Mouse (Mus musculus) neural tube, embryonic 13.5 days (tissue): Measurements from ENCODE around the gene Gm5767. TPM values are rescaled to one million over a fixed set of nuclear protein-coding genes. Genes with fewer than 3 reads are reported as not detected.

Experiments
- ATAC-seq: fragments of 200-750 bp; cut with Nextera tagmentation; 2 replicates; pipeline ENCODE4 v1.8.0; 2017; ENCODE audit warnings: low read depth, mild to moderate bottlenecking, moderate TSS enrichment, moderate library complexity
- H3K27ac ChIP-seq: fragments of 300-500 bp; sonication (generic); replicated peaks from 2 replicates; pipeline ENCODE4 v1.5.1; 2015; ENCODE audit warnings: moderate library complexity, mild to moderate bottlenecking, inconsistent platforms
- H3K27me3 ChIP-seq: fragments of 300-500 bp; sonication (generic); 2 replicates; pipeline ENCODE4 v1.6.1; 2015; ENCODE audit warnings: mild to moderate bottlenecking, inconsistent platforms
- H3K36me3 ChIP-seq: fragments of 300-500 bp; sonication (generic); 2 replicates; pipeline ENCODE4 v1.6.1; 2015; ENCODE audit warnings: mild to moderate bottlenecking, inconsistent platforms
- H3K4me1 ChIP-seq: fragments of 300-500 bp; sonication (generic); replicated peaks from 2 replicates; pipeline ENCODE4 v1.6.1; 2015; ENCODE audit warnings: inconsistent platforms
- H3K4me2 ChIP-seq: fragments of 300-500 bp; sonication (generic); 2 replicates; pipeline ENCODE4 v1.6.1; 2015; ENCODE audit warnings: inconsistent platforms, mild to moderate bottlenecking, moderate library complexity
- H3K4me3 ChIP-seq: fragments of 300-500 bp; sonication (generic); 2 replicates; pipeline ENCODE4 v1.5.1; 2015; ENCODE audit warnings: mild to moderate bottlenecking, inconsistent platforms
- H3K9ac ChIP-seq: fragments of 300-500 bp; sonication (generic); 2 replicates; pipeline ENCODE4 v1.6.1; 2015; ENCODE audit warnings: moderate library complexity, mild to moderate bottlenecking, inconsistent platforms
- H3K9me3 ChIP-seq: fragments of 300-500 bp; sonication (generic); 2 replicates; pipeline ENCODE4 v1.6.1; 2016; ENCODE audit warnings: inconsistent platforms
- WGBS: fragments of 180-500 bp; shearing (Covaris S2); methylation state at CpG from one replicate; pipeline ENCODE4 v1.1.7; 2015; 5-methylcytosine and 5-hydroxymethylcytosine counted together
- polyA plus RNA-seq: library from polyadenylated mRNA; unstranded; fragments of >200 nt; fragmentation: Nextera tagmentation; extraction: Ambion mirVana; gene quantifications from 2 replicates; pipeline ENCODE4 v1.2.1, GENCODE M21; 2015

The Gm5767 gene
- polyA plus RNA-seq, 1 experiment from 2014 or later = not detected

DNA sequence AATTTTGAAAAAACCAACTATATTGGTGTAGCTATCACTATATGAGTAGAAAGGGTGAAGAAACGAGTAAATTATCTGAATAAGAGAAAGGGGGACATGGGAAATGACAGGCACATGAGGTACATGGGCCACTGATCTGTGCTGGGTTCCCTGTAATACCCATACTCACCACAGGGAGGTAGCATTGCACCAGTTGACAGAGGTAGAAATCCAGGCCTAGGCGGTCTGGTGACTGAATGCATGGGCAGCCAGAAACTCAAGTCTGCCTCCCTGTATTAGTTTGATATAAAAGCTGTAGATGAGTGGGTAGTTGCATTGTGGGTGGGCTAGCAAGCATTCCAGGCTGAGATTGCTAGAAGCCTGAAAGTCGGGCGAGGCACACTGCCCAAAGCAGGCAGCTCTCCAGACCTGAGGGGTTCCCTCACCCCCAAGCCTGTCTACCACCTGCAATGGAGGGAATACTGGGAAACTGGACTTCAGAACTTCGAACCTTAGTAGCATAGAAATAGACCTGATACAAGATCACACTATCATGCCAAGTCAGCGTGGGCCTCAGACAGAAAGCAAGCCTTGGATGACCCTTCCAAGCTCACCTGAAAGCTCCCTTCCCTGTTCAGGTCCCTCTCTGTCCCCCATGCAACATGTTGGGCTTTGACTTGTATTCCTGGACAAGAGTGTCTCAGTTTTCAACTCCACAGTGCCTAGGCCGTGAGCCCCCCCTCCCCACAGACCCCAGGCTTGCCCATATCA, 5.7 kb downstream of the Gm5767 start:
- 70% methylated on average over 7 of the region's 7 CpGs for WGBS
- Histone ChIP-seq H3K9me3 (no peaks in the 10 kb centered on the region), H3K36me3 (peaks cover 64% of the 10 kb centered on the region), H3K9ac (no peak overlapping the region), H3K4me2 (no peak overlapping the region), H3K27me3 (no peaks in the 10 kb centered on the region), H3K4me1 (no peaks in the 10 kb centered on the region), H3K4me3 (no peak overlapping the region), H3K27ac (no peak overlapping the region)
- ATAC-seq = peak; percentile 57; the same call in 1 of the 2 replicates

DNA sequence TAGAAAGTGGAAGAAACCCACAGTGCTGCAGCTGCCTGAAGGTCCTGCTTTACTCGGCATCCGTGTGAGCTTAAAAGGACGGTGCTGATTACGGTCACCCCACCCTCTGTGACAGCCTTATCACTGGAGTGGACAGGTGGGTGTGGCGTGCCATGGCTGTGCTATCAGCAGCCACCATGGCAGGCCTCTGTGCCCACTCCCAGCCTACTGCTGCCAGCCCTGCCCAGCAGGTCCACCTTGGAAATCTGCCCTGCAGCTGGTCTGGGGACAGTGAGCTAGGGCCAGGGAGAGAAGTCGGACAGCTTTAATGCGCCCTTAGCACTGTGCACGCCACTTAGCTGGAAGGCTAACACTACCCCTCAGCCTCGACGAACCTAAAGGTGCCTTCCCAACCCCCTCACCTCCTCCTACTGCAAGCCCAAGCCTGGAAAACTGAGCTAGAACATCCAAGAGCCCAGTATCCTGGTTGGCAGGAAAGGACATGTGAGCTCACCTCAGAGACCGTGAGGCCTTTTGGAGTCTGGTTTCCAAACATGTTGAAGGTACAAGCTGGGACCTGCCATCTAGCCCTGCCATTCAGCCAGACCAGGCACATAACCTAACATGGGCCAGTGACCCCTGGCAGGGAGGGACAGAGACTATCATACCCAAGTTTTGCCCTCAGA, 6.4 kb downstream of the Gm5767 start:
- Histone ChIP-seq H3K9me3 (no peaks in the 10 kb centered on the region), H3K27ac (no peak overlapping the region), H3K4me1 (no peaks in the 10 kb centered on the region), H3K27me3 (no peaks in the 10 kb centered on the region), H3K36me3 (peaks cover 71% of the 10 kb centered on the region), H3K4me2 (no peak overlapping the region), H3K9ac (no peak overlapping the region), H3K4me3 (no peak overlapping the region)
- ATAC-seq = peak; percentile 8; the same call in 1 of the 2 replicates
- 86% methylated on average over 11 of the region's 11 CpGs for WGBS

DNA sequence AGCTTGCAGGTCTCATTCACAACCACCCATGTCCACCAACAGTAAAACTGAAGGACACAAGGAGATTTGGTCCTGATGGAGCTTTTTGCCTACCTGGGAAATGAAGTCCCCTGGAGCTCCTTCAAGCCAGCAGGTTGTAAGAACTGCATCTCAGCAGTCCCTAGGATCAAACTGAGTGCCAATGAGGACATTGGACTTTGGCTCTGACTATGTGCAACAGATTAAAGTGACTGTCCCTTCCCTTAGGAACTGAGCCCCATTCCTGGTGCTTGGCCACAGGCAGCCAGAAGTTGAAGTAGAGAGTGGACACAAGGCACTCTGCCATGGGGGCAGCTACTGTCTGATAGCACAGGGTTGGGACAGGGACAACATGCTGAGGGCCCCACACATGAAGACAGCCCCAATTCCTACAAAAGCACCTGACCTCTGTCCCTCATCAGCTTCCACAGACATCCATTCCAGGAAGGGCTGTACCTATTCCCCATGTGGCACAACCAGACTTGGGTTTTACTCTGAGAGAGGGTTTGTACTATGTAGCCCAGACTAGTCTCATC, 7.1 kb downstream of the Gm5767 start:
- Histone ChIP-seq H3K4me3 (no peak overlapping the region), H3K9me3 (no peaks in the 10 kb centered on the region), H3K36me3 (peaks cover 72% of the 10 kb centered on the region), H3K4me2 (no peak overlapping the region), H3K4me1 (no peaks in the 10 kb centered on the region), H3K9ac (no peak overlapping the region), H3K27me3 (no peaks in the 10 kb centered on the region), H3K27ac (no peak overlapping the region)
- ATAC-seq = no peak

DNA sequence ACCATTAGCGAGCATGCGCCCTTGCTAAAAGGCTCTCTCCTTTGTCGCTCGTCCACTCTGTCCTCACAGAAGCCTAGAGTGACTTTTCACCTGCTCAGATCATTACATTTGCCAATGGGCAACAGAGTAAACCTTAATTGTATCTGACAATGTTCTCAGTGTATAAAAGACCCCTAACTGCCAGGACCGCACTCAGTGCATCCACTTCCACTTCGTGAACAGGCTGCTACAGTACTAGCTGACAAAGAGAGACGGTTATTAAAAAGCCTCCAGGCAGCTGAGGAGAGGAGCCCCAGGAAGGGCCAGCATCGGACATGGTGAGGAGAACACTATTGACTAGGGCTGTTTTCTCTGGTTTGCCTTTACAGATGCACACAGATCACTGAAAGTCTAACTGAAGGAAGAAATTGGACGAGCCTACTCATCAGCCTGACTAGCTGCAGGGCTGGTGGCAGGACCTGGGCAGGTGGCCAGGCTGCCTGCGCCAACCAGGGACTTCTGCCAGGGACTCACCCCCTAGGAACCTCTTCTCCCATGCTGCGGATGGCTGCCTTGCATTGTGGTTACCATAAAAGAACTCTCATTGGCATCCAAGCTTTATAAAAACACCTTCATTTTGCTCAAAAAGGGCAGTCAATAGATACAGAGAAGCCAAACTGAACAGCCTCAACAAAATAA, 9.5 kb downstream of the Gm5767 start:
- H3K4me2 ChIP-seq = no peak overlapping the region
- no peaks in the 10 kb centered on the region for H3K4me1 ChIP-seq
- H3K9ac ChIP-seq = no peak overlapping the region
- no peaks in the 10 kb centered on the region for H3K9me3 ChIP-seq
- H3K4me3 ChIP-seq = no peak overlapping the region
- peak overlapping the region; percentile 52 for H3K27ac ChIP-seq
- peaks cover 82% of the 10 kb centered on the region for H3K36me3 ChIP-seq
- WGBS = 80% methylated on average over 11 of the region's 11 CpGs
- no peaks in the 10 kb centered on the region for H3K27me3 ChIP-seq
- 0 out of 2 replicates have a peak, but pooled peaks have one; percentile 51 for ATAC-seq

DNA sequence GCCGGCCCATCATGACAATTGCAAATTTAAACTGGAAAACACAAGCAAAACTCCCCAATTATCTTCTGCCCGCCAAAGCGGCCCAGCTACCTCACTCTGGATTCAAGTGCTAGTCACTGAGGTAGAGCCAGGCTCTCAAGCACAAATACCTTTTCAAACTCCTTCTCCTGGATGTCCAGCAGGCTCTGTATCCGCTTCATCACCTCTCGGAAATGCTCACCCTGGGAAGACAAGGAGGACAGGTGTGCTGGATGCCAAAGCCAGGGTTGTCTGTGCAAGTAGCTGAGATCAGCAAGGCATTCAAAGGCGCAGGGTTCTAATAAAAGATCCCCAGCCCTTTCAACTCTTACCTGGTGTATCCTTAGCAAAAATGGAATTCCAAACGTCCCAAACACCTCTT, 10.6 kb downstream of the Gm5767 start:
- Histone ChIP-seq H3K27me3 (no peaks in the 10 kb centered on the region), H3K4me3 (no peak overlapping the region), H3K36me3 (peaks cover 88% of the 10 kb centered on the region), H3K4me1 (no peaks in the 10 kb centered on the region), H3K9me3 (no peaks in the 10 kb centered on the region), H3K4me2 (no peak overlapping the region), H3K9ac (no peak overlapping the region), H3K27ac (0 out of 2 replicates have a peak overlapping the region, but pooled peaks have one; percentile 38)
- WGBS = 93% methylated on average over 7 of the region's 7 CpGs
- ATAC-seq = no peak

DNA sequence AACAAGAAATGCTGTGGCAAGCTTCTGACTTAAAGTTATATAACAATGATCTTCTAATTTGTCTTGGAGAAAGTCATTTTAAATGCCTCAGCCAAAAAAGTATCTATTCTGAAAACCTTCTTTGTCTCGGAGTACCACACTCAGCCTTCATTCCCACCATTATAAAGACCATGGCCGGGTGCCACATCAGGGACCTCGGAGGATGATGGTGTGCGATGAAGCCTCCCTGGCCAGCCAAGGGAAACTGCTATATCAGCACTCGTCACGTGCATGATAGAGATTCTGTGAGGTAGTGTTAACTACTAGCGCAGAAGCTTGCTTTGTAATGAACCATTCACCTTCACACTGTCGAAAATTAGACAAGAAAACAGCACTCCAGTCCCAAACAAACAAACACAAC, 19.0 kb downstream of the Gm5767 start:
- no peak overlapping the region for H3K9ac ChIP-seq
- ATAC-seq = no peak
- H3K4me1 ChIP-seq = no peaks in the 10 kb centered on the region
- H3K36me3 ChIP-seq = peaks cover 97% of the 10 kb centered on the region
- 86% methylated on average over 8 of the region's 8 CpGs for WGBS
- H3K4me2 ChIP-seq = no peak overlapping the region
- no peak overlapping the region for H3K4me3 ChIP-seq
- H3K9me3 ChIP-seq = no peaks in the 10 kb centered on the region
- no peaks in the 10 kb centered on the region for H3K27me3 ChIP-seq
- H3K27ac ChIP-seq = no peak overlapping the region

DNA sequence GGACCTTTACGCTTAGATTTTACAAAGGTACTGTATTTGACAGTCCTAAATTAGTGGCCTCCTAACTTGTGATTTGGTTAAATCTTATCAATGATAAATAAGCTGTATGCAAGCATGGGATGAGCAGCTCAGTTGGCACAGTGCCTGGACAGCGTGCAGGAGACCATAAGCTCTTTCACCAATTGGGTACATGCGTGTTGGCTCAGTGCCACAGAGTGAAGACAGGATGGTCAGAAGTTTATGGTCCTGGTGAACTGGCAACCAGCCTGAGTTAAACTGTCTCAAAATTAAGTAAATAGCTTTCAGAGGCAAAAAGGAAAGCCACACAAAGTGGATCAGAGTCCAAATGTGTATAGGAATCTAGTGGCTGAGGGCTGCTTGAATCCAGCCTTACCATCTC, 20.0 kb downstream of the Gm5767 start:
- Histone ChIP-seq H3K36me3 (peaks cover 97% of the 10 kb centered on the region), H3K4me2 (no peak overlapping the region), H3K9ac (no peak overlapping the region), H3K4me3 (no peak overlapping the region), H3K9me3 (no peaks in the 10 kb centered on the region), H3K27ac (no peak overlapping the region), H3K27me3 (no peaks in the 10 kb centered on the region), H3K4me1 (no peaks in the 10 kb centered on the region)
- WGBS = 88% methylated on average over 3 of the region's 3 CpGs
- ATAC-seq = no peak

DNA sequence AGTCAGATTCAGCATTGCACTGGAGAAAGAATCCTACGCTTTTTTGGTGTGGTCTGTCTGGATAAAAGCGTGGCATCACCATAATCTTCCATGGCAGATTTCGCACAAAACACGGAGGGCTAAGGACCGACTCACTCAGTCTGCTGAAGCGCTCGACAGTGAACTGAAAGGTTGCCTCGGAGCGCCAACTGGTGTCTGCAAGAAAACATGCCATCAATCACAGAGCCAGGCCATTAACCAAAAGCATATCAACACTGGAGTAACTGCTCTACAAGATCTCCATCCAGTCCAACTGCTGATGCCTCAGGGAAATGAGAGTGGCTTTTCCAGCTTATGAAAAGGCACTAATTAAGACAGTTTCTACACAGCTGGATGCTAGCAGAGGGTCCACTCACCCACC, 31.4 kb downstream of the Gm5767 start:
- 32% methylated on average over 9 of the region's 9 CpGs for WGBS
- Histone ChIP-seq H3K27me3 (no peaks in the 10 kb centered on the region), H3K4me1 (peaks cover 31% of the 10 kb centered on the region), H3K9ac (no peak overlapping the region), H3K4me3 (no peak overlapping the region), H3K27ac (0 out of 2 replicates have a peak overlapping the region, but pooled peaks have one; percentile 14), H3K9me3 (no peaks in the 10 kb centered on the region), H3K4me2 (no peak overlapping the region), H3K36me3 (peaks cover 84% of the 10 kb centered on the region)
- ATAC-seq = peak; percentile 29; the same call in 1 of the 2 replicates

DNA sequence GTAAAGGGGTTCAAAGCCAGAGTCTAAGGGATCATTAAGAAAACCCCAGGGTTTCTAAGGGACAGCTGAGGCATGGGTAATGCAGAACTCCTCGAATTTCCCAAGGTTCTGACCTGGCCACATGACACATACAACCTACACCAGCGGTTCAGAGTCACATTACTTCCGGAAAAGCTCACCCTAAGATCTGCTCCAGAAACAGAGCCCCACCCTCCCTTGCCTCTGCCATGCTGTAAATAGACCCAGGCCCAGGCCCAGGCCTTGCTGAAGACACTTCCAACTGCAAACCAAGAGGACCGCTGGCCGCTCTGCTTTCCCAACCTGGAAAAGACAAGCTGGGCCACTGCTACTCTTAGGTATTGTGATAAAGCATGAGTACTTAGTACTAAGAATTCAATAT, 34.3 kb downstream of the Gm5767 start:
- Histone ChIP-seq H3K4me1 (peaks cover 49% of the 10 kb centered on the region), H3K4me2 (no peak overlapping the region), H3K4me3 (no peak overlapping the region), H3K9ac (no peak overlapping the region), H3K27me3 (no peaks in the 10 kb centered on the region), H3K9me3 (no peaks in the 10 kb centered on the region), H3K27ac (no peak overlapping the region), H3K36me3 (peaks cover 56% of the 10 kb centered on the region)
- no peak for ATAC-seq
- WGBS = 86% methylated on average over 5 of the region's 5 CpGs

DNA sequence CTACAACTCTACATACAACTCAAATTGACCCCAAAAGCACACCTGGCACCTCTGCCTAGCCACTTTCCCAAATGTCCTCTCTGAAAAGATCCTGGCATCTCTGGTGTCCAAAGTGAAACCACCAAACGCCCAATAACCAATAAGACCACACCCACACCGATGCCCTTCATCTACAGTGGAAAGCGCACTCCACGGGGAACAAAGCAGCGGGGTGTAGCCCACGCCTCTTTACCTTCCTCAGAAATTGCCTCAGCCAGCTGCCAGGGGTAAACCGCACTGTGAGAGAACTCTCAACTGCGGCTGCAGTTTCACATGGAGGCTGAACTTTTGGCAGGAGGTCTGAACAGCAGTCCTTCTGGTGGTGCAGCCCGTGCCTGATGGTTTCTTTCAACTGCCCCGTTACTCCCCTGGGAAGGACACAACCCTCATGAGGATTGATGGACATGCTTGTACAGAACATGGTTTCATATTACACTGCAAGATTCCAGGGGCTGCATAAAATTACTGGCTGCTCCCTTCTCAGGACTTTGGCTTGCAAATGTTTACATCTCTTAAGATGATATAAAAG, 35.0 kb downstream of the Gm5767 start:
- Histone ChIP-seq H3K9ac (no peak overlapping the region), H3K9me3 (no peaks in the 10 kb centered on the region), H3K27ac (no peak overlapping the region), H3K4me2 (no peak overlapping the region), H3K4me1 (peaks cover 57% of the 10 kb centered on the region), H3K36me3 (peaks cover 48% of the 10 kb centered on the region), H3K27me3 (no peaks in the 10 kb centered on the region), H3K4me3 (no peak overlapping the region)
- no peak for ATAC-seq
- 70% methylated on average over 10 of the region's 10 CpGs for WGBS

DNA sequence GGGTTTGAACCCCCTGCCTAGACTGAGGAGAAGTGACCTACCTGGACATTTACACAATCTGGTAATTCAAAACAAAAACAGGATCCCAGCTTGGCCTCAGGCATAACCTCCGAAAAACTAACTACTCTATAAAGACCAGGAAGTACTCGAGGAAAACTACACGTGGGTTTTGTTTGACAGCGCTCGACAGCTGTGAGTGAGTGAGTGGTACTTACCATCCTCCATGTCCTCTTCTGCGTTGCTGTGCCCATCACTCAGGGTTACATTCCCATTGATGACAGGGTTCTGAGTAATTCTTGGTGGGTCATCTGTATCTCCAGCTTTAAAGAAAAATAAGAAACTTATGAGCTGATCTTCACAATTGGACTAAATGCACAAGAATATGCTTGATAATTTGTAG, 35.7 kb downstream of the Gm5767 start:
- WGBS = 79% methylated on average over 6 of the region's 6 CpGs
- H3K4me3 ChIP-seq = no peak overlapping the region
- no peak for ATAC-seq
- H3K9me3 ChIP-seq = no peaks in the 10 kb centered on the region
- H3K27ac ChIP-seq = no peak overlapping the region
- no peaks in the 10 kb centered on the region for H3K27me3 ChIP-seq
- no peak overlapping the region for H3K4me2 ChIP-seq
- no peak overlapping the region for H3K9ac ChIP-seq
- peaks cover 41% of the 10 kb centered on the region for H3K36me3 ChIP-seq
- peaks cover 52% of the 10 kb centered on the region for H3K4me1 ChIP-seq

DNA sequence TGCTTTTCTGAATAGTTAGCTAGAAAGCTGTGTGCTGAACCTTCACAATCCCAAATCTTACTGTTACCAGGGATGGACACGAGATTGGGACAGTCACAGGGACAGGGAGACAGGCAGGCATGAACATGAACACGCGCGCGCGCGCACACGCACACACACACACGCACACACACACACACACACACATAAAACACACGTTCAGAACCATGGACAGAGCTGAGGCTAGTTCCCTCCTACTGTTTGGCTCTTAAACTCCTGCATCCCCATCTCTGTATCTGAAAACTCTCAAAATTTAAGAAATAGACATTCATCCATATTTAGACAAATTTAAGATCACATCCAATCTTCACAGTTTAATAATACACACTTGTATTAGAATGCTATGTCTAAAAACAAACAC, 37.2 kb downstream of the Gm5767 start:
- 93% methylated on average over 10 of the region's 10 CpGs for WGBS
- H3K9me3 ChIP-seq = no peaks in the 10 kb centered on the region
- H3K4me1 ChIP-seq = peaks cover 39% of the 10 kb centered on the region
- no peak overlapping the region for H3K4me2 ChIP-seq
- H3K9ac ChIP-seq = no peak overlapping the region
- H3K27ac ChIP-seq = no peak overlapping the region
- no peaks in the 10 kb centered on the region for H3K27me3 ChIP-seq
- H3K36me3 ChIP-seq = peaks cover 34% of the 10 kb centered on the region
- H3K4me3 ChIP-seq = no peak overlapping the region
- no peak for ATAC-seq
